Mouse (Mus musculus) midbrain, embryonic 13.5 days (tissue): ENCODE results near the gene 1700003F12Rik. TPM values are rescaled to one million over a fixed set of nuclear protein-coding genes. Genes with fewer than 3 reads are reported as not detected.

Experiments
- ATAC-seq: fragments of 200-750 bp; cut with Nextera tagmentation; 2 replicates; pipeline ENCODE4 v1.8.0; 2017; ENCODE audit warnings: mild to moderate bottlenecking, moderate TSS enrichment, moderate library complexity
- H3K27ac ChIP-seq: fragments of 300-500 bp; sonication (generic); 2 replicates; pipeline ENCODE4 v1.5.1; 2015; ENCODE audit warnings: inconsistent platforms, mild to moderate bottlenecking, moderate library complexity
- H3K27me3 ChIP-seq: fragments of 300-500 bp; sonication (generic); 2 replicates; pipeline ENCODE4 v1.6.1; 2015; ENCODE audit warnings: mild to moderate bottlenecking, inconsistent platforms
- H3K36me3 ChIP-seq: fragments of 300-500 bp; sonication (generic); 2 replicates; pipeline ENCODE4 v1.6.1; 2015; ENCODE audit warnings: mild to moderate bottlenecking, inconsistent platforms
- H3K4me1 ChIP-seq: fragments of 300-500 bp; sonication (generic); replicated peaks from 2 replicates; pipeline ENCODE4 v1.6.1; 2015; ENCODE audit warnings: inconsistent platforms
- H3K4me2 ChIP-seq: fragments of 300-500 bp; sonication (generic); replicated peaks from 2 replicates; pipeline ENCODE4 v1.6.1; 2015; ENCODE audit warnings: moderate library complexity, mild to moderate bottlenecking, inconsistent platforms
- H3K4me3 ChIP-seq: fragments of 300-500 bp; sonication (generic); replicated peaks from 2 replicates; pipeline ENCODE4 v1.5.1; 2015; ENCODE audit warnings: mild to moderate bottlenecking, inconsistent platforms
- H3K9ac ChIP-seq: fragments of 300-500 bp; sonication (generic); replicated peaks from 2 replicates; pipeline ENCODE4 v1.6.1; 2015; ENCODE audit warnings: mild to moderate bottlenecking, inconsistent platforms
- H3K9me3 ChIP-seq: fragments of 300-500 bp; sonication (generic); 2 replicates; pipeline ENCODE4 v1.6.1; 2016; ENCODE audit warnings: mild to moderate bottlenecking, inconsistent platforms
- WGBS: fragments of 180-500 bp; shearing (Covaris S2); methylation state at CpG from one replicate; pipeline ENCODE4 v1.1.7; 2015; 5-methylcytosine and 5-hydroxymethylcytosine counted together
- polyA plus RNA-seq: library from polyadenylated mRNA; unstranded; fragments of >200 nt; fragmentation: Nextera tagmentation; extraction: Ambion mirVana; gene quantifications from 2 replicates; pipeline ENCODE4 v1.2.1, GENCODE M21; 2015

1700003F12Rik gene
- polyA plus RNA-seq, 1 experiment from 2014 or later, result 1.8 TPM

- ATAC-seq, result peak; percentile 62
- H3K4me3 ChIP-seq, result peak overlapping the region; percentile 80
- H3K4me1 ChIP-seq, result peaks cover 61% of the 10 kb centered on the region
- peak overlapping the region; percentile 75 for H3K9ac ChIP-seq
- no peaks in the 10 kb centered on the region for H3K9me3 ChIP-seq
- H3K36me3 ChIP-seq, result 0 out of 2 replicates have a peak, but pooled peaks cover 1% of the 10 kb centered on the region
- 0% methylated on average over 26 of the region's 70 CpGs for WGBS
- H3K27me3 ChIP-seq, result no peaks in the 10 kb centered on the region
- peak overlapping the region; percentile 84 for H3K27ac ChIP-seq
- H3K4me2 ChIP-seq, result peak overlapping the region; percentile 90
Observed at GRCm38 (mm10) chr2:154569071-154569748, 22.3 kb downstream of the 1700003F12Rik start.

- H3K9me3 ChIP-seq, result no peaks in the 10 kb centered on the region
- WGBS, result under 1% methylated on average over 44 of the region's 44 CpGs
- H3K36me3 ChIP-seq, result no peaks in the 10 kb centered on the region
- peak within 1 kb of the TSS; percentile 80 for H3K4me3 ChIP-seq
- H3K4me1 ChIP-seq, result peaks cover 61% of the 10 kb centered on the region
- H3K27me3 ChIP-seq, result no peaks in the 10 kb centered on the region
- peak; percentile 98 for ATAC-seq
- peak within 1 kb of the TSS; percentile 90 for H3K4me2 ChIP-seq
- H3K9ac ChIP-seq, result peak within 1 kb of the TSS; percentile 75
- peak within 1 kb of the TSS; percentile 84 for H3K27ac ChIP-seq
Observed at GRCm38 (mm10) chr2:154569836-154570286, 23.0 kb downstream of the 1700003F12Rik start, which contains the start of gene E2f1. Gene E2f1 (minus strand): TSS chr2:154569892.

- Histone ChIP-seq H3K4me3 (peak overlapping the region; percentile 80; the same call in 1 of the 2 replicates), H3K9ac (0 out of 2 replicates have a peak overlapping the region, but pooled peaks have one; percentile 66), H3K27me3 (no peaks in the 10 kb centered on the region), H3K4me2 (peak overlapping the region; percentile 90; the same call in 1 of the 2 replicates), H3K9me3 (no peaks in the 10 kb centered on the region), H3K27ac (no peak overlapping the region; the same call in 1 of the 2 replicates), H3K36me3 (no peaks in the 10 kb centered on the region), H3K4me1 (peaks cover 53% of the 10 kb centered on the region)
- ATAC-seq, result no peak
- WGBS, result 77% methylated on average over 4 of the region's 4 CpGs
Observed at GRCm38 (mm10) chr2:154570666-154571065, 23.8 kb downstream of the 1700003F12Rik start.

- H3K36me3 ChIP-seq, result no peaks in the 10 kb centered on the region
- 84% methylated on average over 4 of the region's 4 CpGs for WGBS
- no peak overlapping the region for H3K4me3 ChIP-seq
- H3K27ac ChIP-seq, result peak overlapping the region; percentile 11; the same call in 1 of the 2 replicates
- no peak overlapping the region for H3K9ac ChIP-seq
- no peaks in the 10 kb centered on the region for H3K9me3 ChIP-seq
- H3K4me1 ChIP-seq, result peaks cover 49% of the 10 kb centered on the region
- H3K27me3 ChIP-seq, result no peaks in the 10 kb centered on the region
- ATAC-seq, result no peak
- no peak overlapping the region for H3K4me2 ChIP-seq
Observed at GRCm38 (mm10) chr2:154571266-154571665, 24.4 kb downstream of the 1700003F12Rik start.

- no peak overlapping the region for H3K27ac ChIP-seq
- H3K4me2 ChIP-seq, result no peak overlapping the region
- peaks cover 49% of the 10 kb centered on the region for H3K4me1 ChIP-seq
- 0 out of 2 replicates have a peak overlapping the region, but pooled peaks have one; percentile 19 for H3K9ac ChIP-seq
- no peaks in the 10 kb centered on the region for H3K27me3 ChIP-seq
- ATAC-seq, result no peak
- WGBS, result 81% methylated on average over 8 of the region's 8 CpGs
- H3K36me3 ChIP-seq, result no peaks in the 10 kb centered on the region
- no peak overlapping the region for H3K4me3 ChIP-seq
- H3K9me3 ChIP-seq, result no peaks in the 10 kb centered on the region
Observed at GRCm38 (mm10) chr2:154571976-154572375, 25.1 kb downstream of the 1700003F12Rik start.

- WGBS, result 70% methylated on average over 3 of the region's 3 CpGs
- no peak overlapping the region for H3K27ac ChIP-seq
- no peaks in the 10 kb centered on the region for H3K27me3 ChIP-seq
- H3K9ac ChIP-seq, result no peak overlapping the region
- no peak overlapping the region for H3K4me3 ChIP-seq
- H3K4me2 ChIP-seq, result no peak overlapping the region
- no peaks in the 10 kb centered on the region for H3K9me3 ChIP-seq
- no peaks in the 10 kb centered on the region for H3K36me3 ChIP-seq
- ATAC-seq, result no peak
- H3K4me1 ChIP-seq, result peaks cover 49% of the 10 kb centered on the region
Observed at GRCm38 (mm10) chr2:154572996-154573395, 26.1 kb downstream of the 1700003F12Rik start.

- WGBS, result 46% methylated on average over 7 of the region's 7 CpGs
- 0 out of 2 replicates have a peak overlapping the region, but pooled peaks have one; percentile 2 for H3K27ac ChIP-seq
Observed at GRCm38 (mm10) chr2:154574271-154574670, 27.4 kb downstream of the 1700003F12Rik start.

GRCm38 (mm10) chr2:154576876-154577743 lies 30.2 kb downstream of the 1700003F12Rik start:
- peaks cover 27% of the 10 kb centered on the region for H3K4me1 ChIP-seq
- no peak overlapping the region for H3K4me2 ChIP-seq
- no peaks in the 10 kb centered on the region for H3K27me3 ChIP-seq
- WGBS, result 18% methylated on average over 12 of the region's 12 CpGs
- no peaks in the 10 kb centered on the region for H3K9me3 ChIP-seq
- 0 out of 2 replicates have a peak overlapping the region, but pooled peaks have one; percentile 42 for H3K9ac ChIP-seq
- peak overlapping the region; percentile 76 for H3K27ac ChIP-seq
- H3K4me3 ChIP-seq, result no peak overlapping the region
- peak; percentile 85 for ATAC-seq
- H3K36me3 ChIP-seq, result no peaks in the 10 kb centered on the region

More at GRCm38 (mm10) chr2:154574271-154574670, 27.4 kb downstream of the 1700003F12Rik start:
- H3K36me3 ChIP-seq, result no peaks in the 10 kb centered on the region
- no peak overlapping the region for H3K9ac ChIP-seq
- H3K9me3 ChIP-seq, result no peaks in the 10 kb centered on the region
- H3K4me2 ChIP-seq, result no peak overlapping the region
- H3K4me3 ChIP-seq, result no peak overlapping the region
- H3K27me3 ChIP-seq, result no peaks in the 10 kb centered on the region
- no peak for ATAC-seq
- peaks cover 37% of the 10 kb centered on the region for H3K4me1 ChIP-seq

GRCm38 (mm10) chr2:154577744-154578067 lies 30.8 kb downstream of the 1700003F12Rik start:
- Histone ChIP-seq H3K4me3 (no peak overlapping the region), H3K36me3 (no peaks in the 10 kb centered on the region), H3K4me2 (no peak overlapping the region), H3K4me1 (peaks cover 27% of the 10 kb centered on the region), H3K27ac (peak overlapping the region; percentile 76), H3K9me3 (no peaks in the 10 kb centered on the region), H3K9ac (no peak overlapping the region), H3K27me3 (no peaks in the 10 kb centered on the region)
- WGBS, result 44% methylated on average over 6 of the region's 6 CpGs
- peak; percentile 53; the same call in 1 of the 2 replicates for ATAC-seq

GRCm38 (mm10) chr2:154580586-154580985 lies 33.7 kb downstream of the 1700003F12Rik start:
- Histone ChIP-seq H3K4me1 (peaks cover 44% of the 10 kb centered on the region), H3K36me3 (no peaks in the 10 kb centered on the region), H3K27ac (no peak overlapping the region), H3K4me3 (no peak overlapping the region), H3K27me3 (no peaks in the 10 kb centered on the region), H3K9me3 (no peaks in the 10 kb centered on the region), H3K4me2 (no peak overlapping the region), H3K9ac (no peak overlapping the region)
- 77% methylated on average over 8 of the region's 8 CpGs for WGBS
- ATAC-seq, result no peak

GRCm38 (mm10) chr2:154581421-154581820 lies 34.5 kb downstream of the 1700003F12Rik start:
- Histone ChIP-seq H3K4me2 (no peak overlapping the region), H3K9ac (no peak overlapping the region), H3K27me3 (no peaks in the 10 kb centered on the region), H3K4me3 (no peak overlapping the region), H3K27ac (no peak overlapping the region), H3K4me1 (peaks cover 44% of the 10 kb centered on the region), H3K9me3 (no peaks in the 10 kb centered on the region), H3K36me3 (no peaks in the 10 kb centered on the region)
- ATAC-seq, result no peak
- WGBS, result 100% methylated on average over 1 of the region's 1 CpGs
